Mouse (Mus musculus) CH12.LX (cell line): ENCODE results near the gene Tlr9. TPM values are rescaled to one million over a fixed set of nuclear protein-coding genes. Genes with fewer than 3 reads are reported as not detected.

Experiments
- DNase-seq: peaks from one replicate; pipeline ENCODE4 v3.0.0-alpha.2; 2013; ENCODE audit errors: extremely low read depth
- H3K27ac ChIP-seq: 2 replicates; pipeline ENCODE4 v1.5.1; 2012; ENCODE audit warnings: low read depth, mild to moderate bottlenecking, control low read depth, moderate library complexity; ENCODE audit not compliant: insufficient read depth
- H3K27me3 ChIP-seq: replicated peaks from 2 replicates; pipeline ENCODE3; 2012; ENCODE audit warnings: inconsistent platforms
- H3K36me3 ChIP-seq, 2 experiments: replicated peaks in 1 of 2; 2 replicates each; pipeline versions ENCODE3 to v1.6.1; 2012; ENCODE audit warnings: inconsistent platforms in 1 of 2, low read length in 1 of 2, mild to moderate bottlenecking in 1 of 2, mixed read lengths in 1 of 2, moderate library complexity in 1 of 2; ENCODE audit not compliant: control insufficient read depth in 1 of 2, insufficient read depth in 1 of 2
- H3K4me1 ChIP-seq, 2 experiments: 2 replicates each; pipeline ENCODE4 v1.6.1; 2012; ENCODE audit warnings: inconsistent platforms in 1 of 2, moderate library complexity in 1 of 2; ENCODE audit not compliant: insufficient read depth in 2 of 2, control insufficient read depth in 1 of 2
- H3K4me2 ChIP-seq: 2 replicates; pipeline ENCODE4 v1.6.1; 2012; ENCODE audit warnings: low read depth, mild to moderate bottlenecking, control low read depth; ENCODE audit not compliant: poor library complexity, insufficient read depth, severe bottlenecking
- H3K4me3 ChIP-seq, 3 experiments: fragments of 150-350 bp in 1 of 3; sonication (generic) in 1 of 3; replicated peaks in 1 of 3; 2 replicates each; pipeline versions ENCODE3 to v1.5.1; 2011 to 2012; ENCODE audit warnings: low read depth in 2 of 3, low read length in 2 of 3, mild to moderate bottlenecking in 2 of 3, moderate library complexity in 2 of 3, control low read depth in 1 of 3, improper control_type of control experiment in 1 of 3, inconsistent platforms in 1 of 3, mixed read lengths in 1 of 3; ENCODE audit not compliant: poor library complexity in 1 of 3
- H3K79me2 ChIP-seq: replicated peaks from 2 replicates; pipeline ENCODE4 v1.6.1; 2012; ENCODE audit warnings: mild to moderate bottlenecking, moderate library complexity; ENCODE audit not compliant: control insufficient read depth, poor library complexity, insufficient read depth, severe bottlenecking; ENCODE audit errors: extremely low read depth
- H3K9ac ChIP-seq: 2 replicates; pipeline ENCODE4 v1.6.1; 2012; ENCODE audit warnings: low read depth, mild to moderate bottlenecking, control low read depth, moderate library complexity; ENCODE audit not compliant: insufficient read depth
- H3K9me3 ChIP-seq: replicated peaks from 2 replicates; pipeline ENCODE3; 2012; ENCODE audit warnings: low read length, inconsistent platforms, mixed read lengths
- BHLHE40 ChIP-seq: IDR thresholded peaks from 2 replicates; pipeline ENCODE4 v1.6.1; 2011; ENCODE audit warnings: mild to moderate bottlenecking, low read depth, low read length, improper control_type of control experiment
- E2F4 ChIP-seq: IDR thresholded peaks from 2 replicates; pipeline ENCODE4 v1.6.1; 2011; ENCODE audit warnings: low read depth, low read length, improper control_type of control experiment; ENCODE audit not compliant: insufficient replicate concordance
- ELF1 ChIP-seq: IDR thresholded peaks from 2 replicates; pipeline ENCODE4 v1.6.1; 2014; ENCODE audit warnings: low read depth, mild to moderate bottlenecking, inconsistent platforms, low read length, improper control_type of control experiment
- EP300 ChIP-seq: IDR thresholded peaks from 2 replicates; pipeline ENCODE4 v1.6.1; 2011; ENCODE audit warnings: low read length, improper control_type of control experiment
- ETS1 ChIP-seq: conservative IDR thresholded peaks from 2 replicates; pipeline ENCODE4 v1.6.1; 2012; ENCODE audit warnings: low read depth, mild to moderate bottlenecking, inconsistent platforms, low read length, improper control_type of control experiment, moderate library complexity
- IRF4 ChIP-seq: IDR thresholded peaks from 2 replicates; pipeline ENCODE4 v1.6.1; 2014; ENCODE audit warnings: low read depth, mild to moderate bottlenecking, inconsistent platforms, low read length, improper control_type of control experiment
- JUN ChIP-seq: IDR thresholded peaks from 2 replicates; pipeline ENCODE4 v1.6.1; 2011; ENCODE audit warnings: low read depth, mild to moderate bottlenecking, low read length, improper control_type of control experiment, moderate library complexity; ENCODE audit not compliant: insufficient read depth
- JUND ChIP-seq: conservative IDR thresholded peaks from 2 replicates; pipeline ENCODE4 v1.6.1; 2011; ENCODE audit warnings: low read depth, low read length, improper control_type of control experiment
- MAFK ChIP-seq: IDR thresholded peaks from 2 replicates; pipeline ENCODE4 v1.6.1; 2011; ENCODE audit warnings: low read length, improper control_type of control experiment; ENCODE audit not compliant: insufficient replicate concordance
- MAX ChIP-seq: IDR thresholded peaks from 2 replicates; pipeline ENCODE4 v1.6.1; 2011; ENCODE audit warnings: low read length, improper control_type of control experiment
- MAZ ChIP-seq: IDR thresholded peaks from 2 replicates; pipeline ENCODE4 v1.6.1; 2012; ENCODE audit warnings: low read depth, mild to moderate bottlenecking, inconsistent platforms, low read length, improper control_type of control experiment, moderate library complexity
- MEF2A ChIP-seq: IDR thresholded peaks from 2 replicates; pipeline ENCODE4 v1.6.1; 2014; ENCODE audit warnings: low read depth, mild to moderate bottlenecking, inconsistent platforms, low read length, improper control_type of control experiment, borderline replicate concordance
- MXI1 ChIP-seq: IDR thresholded peaks from 2 replicates; pipeline ENCODE4 v1.6.1; 2011; ENCODE audit warnings: mild to moderate bottlenecking, low read depth, low read length, improper control_type of control experiment
- NRF1 ChIP-seq: IDR thresholded peaks from 2 replicates; pipeline ENCODE4 v1.6.1; 2014; ENCODE audit warnings: low read depth, mild to moderate bottlenecking, inconsistent platforms, low read length, improper control_type of control experiment, moderate library complexity
- PAX5 ChIP-seq: IDR thresholded peaks from 2 replicates; pipeline ENCODE4 v1.6.1; 2012; ENCODE audit warnings: low read length, inconsistent platforms, mixed read lengths
- RAD21 ChIP-seq: IDR thresholded peaks from 2 replicates; pipeline ENCODE4 v1.6.1; 2011; ENCODE audit warnings: low read depth, mild to moderate bottlenecking, low read length, improper control_type of control experiment, moderate library complexity
- RCOR1 ChIP-seq: conservative IDR thresholded peaks from 2 replicates; pipeline ENCODE4 v1.6.1; 2012; ENCODE audit warnings: low read depth, mild to moderate bottlenecking, inconsistent platforms, low read length, improper control_type of control experiment
- SMC3 ChIP-seq: IDR thresholded peaks from 2 replicates; pipeline ENCODE4 v1.6.1; 2011; ENCODE audit warnings: low read depth, low read length, improper control_type of control experiment
- TCF12 ChIP-seq: IDR thresholded peaks from 2 replicates; pipeline ENCODE4 v1.6.1; 2014; ENCODE audit warnings: low read depth, mild to moderate bottlenecking, inconsistent platforms, low read length, improper control_type of control experiment
- USF1 ChIP-seq: IDR thresholded peaks from 2 replicates; pipeline ENCODE4 v1.6.1; 2014; ENCODE audit warnings: low read depth, mild to moderate bottlenecking, inconsistent platforms, low read length, improper control_type of control experiment
- USF2 ChIP-seq: conservative IDR thresholded peaks from 2 replicates; pipeline ENCODE4 v1.6.1; 2011; ENCODE audit warnings: low read depth, low read length, improper control_type of control experiment
- ZC3H11A ChIP-seq: IDR thresholded peaks from 2 replicates; pipeline ENCODE4 v1.6.1; 2012; ENCODE audit warnings: low read depth, mild to moderate bottlenecking, inconsistent platforms, low read length, improper control_type of control experiment
- ZMIZ1 ChIP-seq: IDR thresholded peaks from 2 replicates; pipeline ENCODE4 v1.6.1; 2012; ENCODE audit warnings: low read depth, mild to moderate bottlenecking, inconsistent platforms, low read length, improper control_type of control experiment
- dilution Hi-C: fragments of 300-500 bp; cut with MboI; formaldehyde crosslinking; loops from 2 replicates; pipeline ENCODE4 v1.14.3; 2020; ENCODE audit warnings: low sequenced_read_pairs; ENCODE audit not compliant: extremely low pct_unique_long_range_greater_than_20kb, extremely low pct_ligation_motif_present
- in situ Hi-C: fragments of 300-500 bp; cut with MboI; formaldehyde crosslinking; loops from 3 replicates; pipeline ENCODE4 v1.14.3; 2019; ENCODE audit warnings: low sequenced_read_pairs, low pct_ligation_motif_present, low pct_unique_long_range_greater_than_20kb, mixed read lengths
- polyA plus RNA-seq: library from polyadenylated mRNA; unstranded; fragments of >175 nt; gene quantifications from 2 replicates; pipeline ENCODE4 v1.2.1, GENCODE M21; 2012; ENCODE audit warnings: low read depth; ENCODE audit not compliant: insufficient read length
- total RNA-seq, 2 experiments: library from RNA; depleted of rRNA; stranded (reverse); fragments of 300-350 nt in 1 of 2; fragments of >200 nt in 1 of 2; gene quantifications; 2 replicates each; pipeline ENCODE4 v1.2.3; 2012 to 2014

Gene Tlr9
- total and polyA plus RNA-seq, 3 experiments: 1.0 to 12.5 (median 1.4) TPM

DNA sequence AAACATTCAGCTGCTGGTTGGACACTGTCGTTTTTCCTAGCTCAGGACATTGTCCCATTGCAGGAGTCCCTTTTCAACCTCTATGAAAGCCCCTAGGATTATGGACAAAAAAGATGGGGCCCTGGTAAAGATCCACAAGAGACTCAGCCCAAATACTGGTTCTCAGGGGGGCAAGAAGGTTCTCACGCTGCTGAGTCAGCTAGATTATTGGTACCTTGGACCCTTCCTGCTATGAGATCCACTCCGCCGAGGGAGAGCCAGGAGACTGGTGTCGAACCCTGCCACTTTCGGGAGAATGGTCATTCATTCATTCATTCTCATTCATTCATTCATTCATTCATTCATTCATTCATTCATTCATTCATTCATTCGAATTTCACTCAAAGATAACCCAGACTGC lies 5.4 kb upstream of the Tlr9 start:
- DNase-seq: no peak
- Histone ChIP-seq H3K9ac (no peak overlapping the region), H3K4me2 (no peak overlapping the region), H3K27me3 (no peaks in the 10 kb centered on the region), H3K27ac (no peak overlapping the region), H3K4me3 (no peak overlapping the region), H3K79me2 (no peaks in the 10 kb centered on the region), H3K9me3 (peaks cover 13% of the 10 kb centered on the region), H3K4me1 (peaks cover 27 to 68% of the 10 kb centered on the region in 2 experiments), H3K36me3 (peaks cover 17 to 48% of the 10 kb centered on the region in 2 experiments)
- in situ Hi-C loops (loop anchor here (5.0 kb wide), 1 partner anchor 65 kb away; the partner anchor contains the start of gene Poc1a), dilution Hi-C loops (no loop called here)
- peak; percentile 89 for TF ChIP-seq MAFK
- TF ChIP-seq JUN: no peak
- no peak for TF ChIP-seq MAZ

DNA sequence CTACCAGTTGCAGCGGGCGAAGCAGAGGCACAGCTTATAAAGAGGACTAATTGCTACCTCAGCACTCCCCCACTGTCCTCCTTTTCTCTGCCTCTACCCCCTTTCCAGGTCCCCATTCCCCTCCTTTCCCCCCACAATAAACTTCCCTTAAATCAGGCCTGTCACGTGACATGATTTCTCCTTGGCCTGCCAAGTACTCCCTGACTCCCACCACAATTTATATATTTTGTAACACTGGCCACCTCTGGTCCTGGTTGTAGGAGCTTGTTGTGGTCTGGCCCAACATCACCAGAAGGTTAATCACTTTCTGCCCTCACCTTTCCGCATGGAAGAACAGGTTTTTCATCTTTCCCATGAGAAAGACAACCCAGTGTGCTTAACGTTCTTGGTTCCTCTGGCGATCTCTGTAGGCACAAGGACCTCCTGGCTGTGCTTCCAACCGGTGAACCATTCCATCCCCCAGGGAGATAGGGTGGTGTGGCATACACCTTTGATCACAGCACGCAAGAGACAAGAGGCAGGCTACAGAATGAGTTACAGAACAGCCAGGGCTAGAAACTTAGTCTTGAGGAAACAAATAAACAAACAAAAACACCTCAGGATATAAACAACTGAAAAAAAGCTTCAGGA lies 1.4 kb upstream of the Tlr9 start:
- TF ChIP-seq MAFK: 0 out of 2 replicates have a peak, but pooled peaks have one; percentile 4
- TF ChIP-seq RAD21: no peak
- 0 out of 2 replicates have a peak, but pooled peaks have one; percentile 11 for TF ChIP-seq BHLHE40
- no peaks in the 10 kb centered on the region for H3K27me3 ChIP-seq
- H3K4me3 ChIP-seq: no peak overlapping the region
- in situ Hi-C loops (no loop called here), dilution Hi-C loops (no loop called here)
- DNase-seq: no peak
- H3K36me3 ChIP-seq: peaks cover 25 to 42% of the 10 kb centered on the region in 2 experiments
- no peak overlapping the region for H3K4me2 ChIP-seq
- H3K4me1 ChIP-seq: peaks cover 34 to 64% of the 10 kb centered on the region in 2 experiments
- peaks cover 39% of the 10 kb centered on the region for H3K9me3 ChIP-seq
- no peaks in the 10 kb centered on the region for H3K79me2 ChIP-seq
- H3K27ac ChIP-seq: no peak overlapping the region
- no peak overlapping the region for H3K9ac ChIP-seq

DNA sequence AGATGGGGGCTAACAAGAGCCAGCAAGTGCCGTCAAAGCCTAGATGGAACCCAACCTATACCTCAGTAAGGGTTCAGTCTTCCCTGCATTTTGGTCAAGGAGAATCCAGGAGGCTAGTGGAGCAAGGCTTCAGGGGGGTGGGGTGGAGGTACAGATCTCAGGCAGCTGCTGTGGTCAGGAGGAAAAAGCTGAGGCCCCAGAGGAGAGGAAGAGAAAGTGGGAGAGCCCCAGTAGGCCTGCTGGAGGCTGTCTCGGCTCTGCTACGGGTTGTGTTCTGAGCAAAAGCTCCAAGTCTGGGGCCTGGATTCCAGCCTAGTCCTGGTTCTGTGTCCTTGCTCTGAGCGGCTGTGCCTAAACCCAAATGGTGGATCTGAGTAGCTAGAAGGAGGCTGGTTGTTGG lies 596 bp downstream of the Tlr9 start:
- Histone ChIP-seq H3K4me3 (peak overlapping the region; percentile 20 to 51 (median 48)), H3K9ac (peak overlapping the region; percentile 34), H3K79me2 (no peaks in the 10 kb centered on the region), H3K9me3 (peaks cover 50% of the 10 kb centered on the region), H3K36me3 (peaks cover 28 to 48% of the 10 kb centered on the region in 2 experiments), H3K4me1 (peaks cover 36 to 53% of the 10 kb centered on the region in 2 experiments), H3K27ac (peak overlapping the region; percentile 95), H3K27me3 (no peaks in the 10 kb centered on the region), H3K4me2 (peak overlapping the region; percentile 65)
- in situ Hi-C loops: no loop called here
- peak; percentile 82 for DNase-seq
- dilution Hi-C loops: no loop called here
- TF ChIP-seq MXI1 (no peak), ZMIZ1 (no peak), ETS1 (peak; percentile 84), PAX5 (no peak), MAX (no peak), BHLHE40 (peak; percentile 71), EP300 (peak; percentile 94), RCOR1 (peak; percentile 60; the same call in 1 of the 2 replicates), ZC3H11A (no peak), RAD21 (no peak), MAZ (0 out of 2 replicates have a peak, but pooled peaks have one; percentile 25), IRF4 (peak; percentile 96), TCF12 (peak; percentile 97), JUND (no peak), USF1 (no peak), NRF1 (0 out of 2 replicates have a peak, but pooled peaks have one; percentile 5), SMC3 (no peak), ELF1 (no peak), E2F4 (no peak), MEF2A (peak; percentile 80), USF2 (no peak)
